Mouse (Mus musculus) kidney, postnatal 14 days (tissue): Measurements from ENCODE around the gene Tob1.

Experiments used
- DNase-seq: peaks from one replicate; pipeline ENCODE4 v3.0.0; 2022; ENCODE audit warnings: mixed read lengths

Gene Tob1

DNA sequence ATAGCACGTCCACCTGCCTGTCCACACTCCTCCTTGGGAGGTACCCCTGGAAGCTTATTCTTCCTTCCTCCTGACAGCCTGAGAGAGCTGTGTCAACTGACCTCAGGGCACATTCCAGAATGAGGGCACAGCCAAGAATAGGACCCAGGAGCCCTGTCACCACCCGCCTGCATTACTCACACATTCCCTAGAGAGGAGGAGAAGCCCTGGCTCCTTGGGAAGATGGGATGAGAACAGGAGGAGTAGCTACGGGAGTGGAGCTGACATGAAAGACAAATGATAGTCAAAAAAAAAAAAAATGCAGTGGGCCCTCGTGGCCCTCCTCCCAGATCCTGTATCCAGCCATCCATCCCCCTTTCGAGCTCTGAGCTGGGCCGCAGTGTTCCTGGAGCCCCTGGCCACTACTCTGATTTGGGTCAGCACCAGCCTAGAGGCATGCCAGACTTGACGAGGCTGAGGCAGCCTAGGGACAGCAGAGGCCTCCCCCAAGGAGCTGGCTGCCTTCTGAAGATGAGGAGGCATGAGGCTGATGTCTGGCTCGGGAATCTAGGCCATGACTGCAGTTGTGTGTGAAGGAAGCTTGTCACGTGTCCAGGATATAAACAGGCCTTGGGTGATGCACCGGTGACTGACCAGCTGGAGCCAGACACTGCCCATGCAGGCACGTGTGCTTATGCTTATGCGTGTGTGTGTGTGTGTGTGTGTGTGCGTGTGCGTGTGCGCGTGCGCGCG lies 20.7 kb downstream of the Tob1 start:
- no peak for DNase-seq

DNA sequence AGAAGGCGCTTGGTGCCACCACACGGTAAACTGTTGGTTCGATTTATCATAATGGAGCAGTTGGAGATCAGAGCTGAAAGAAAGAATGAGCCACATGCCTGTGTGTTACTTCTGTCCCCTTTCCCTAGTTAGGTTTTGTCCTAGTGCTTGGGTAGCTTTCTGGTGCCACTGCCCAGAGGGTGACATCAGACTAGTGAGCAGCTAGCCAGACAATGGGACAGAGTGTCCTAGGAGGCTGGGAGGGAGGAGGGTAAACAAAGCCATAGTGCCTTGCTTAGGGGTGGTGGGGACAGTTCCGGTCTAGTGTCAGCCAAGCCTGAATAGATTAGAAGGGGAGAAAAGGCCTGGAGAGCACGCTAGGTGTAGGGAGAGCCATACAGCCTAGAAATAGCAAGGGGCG lies 22.2 kb downstream of the Tob1 start:
- DNase-seq = no peak

DNA sequence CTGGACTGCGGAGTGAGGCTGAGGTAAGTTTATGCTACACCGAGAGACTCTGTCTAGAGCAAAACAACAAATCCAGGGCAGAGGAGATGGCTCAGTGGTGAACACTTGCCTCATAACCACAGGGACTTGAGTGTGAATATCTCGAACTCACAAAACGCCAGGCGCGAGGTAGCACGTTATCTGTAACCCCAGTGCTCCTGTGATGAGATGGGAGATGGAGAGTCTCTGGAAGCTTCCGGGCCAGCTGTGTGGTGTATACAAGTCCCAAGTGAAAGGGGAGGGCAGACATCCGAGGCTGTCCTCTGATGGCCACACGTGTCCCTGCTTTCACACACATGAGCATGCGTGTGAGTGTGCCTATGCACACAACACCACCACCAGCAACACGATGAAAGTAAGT lies 23.1 kb downstream of the Tob1 start:
- no peak for DNase-seq

GRCm38 (mm10) chr11:94234857-94235256 lies 23.6 kb downstream of the Tob1 start:
- no peak for DNase-seq

GRCm38 (mm10) chr11:94236074-94236473 lies 24.8 kb downstream of the Tob1 start:
- peak; percentile 75 for DNase-seq

- DNase-seq = no peak
These were observed 27.5 kb downstream of the Tob1 start for GRCm38 (mm10) chr11:94238786-94239185.

- no peak for DNase-seq
These were observed 28.5 kb downstream of the Tob1 start for GRCm38 (mm10) chr11:94239706-94240105.

- peak; percentile 36 for DNase-seq
These were observed 31.6 kb downstream of the Tob1 start for GRCm38 (mm10) chr11:94242760-94243421.

- no peak for DNase-seq
These were observed 32.3 kb downstream of the Tob1 start for GRCm38 (mm10) chr11:94243422-94244180.

GRCm38 (mm10) chr11:94244385-94244784 lies 33.1 kb downstream of the Tob1 start:
- DNase-seq = no peak

DNA sequence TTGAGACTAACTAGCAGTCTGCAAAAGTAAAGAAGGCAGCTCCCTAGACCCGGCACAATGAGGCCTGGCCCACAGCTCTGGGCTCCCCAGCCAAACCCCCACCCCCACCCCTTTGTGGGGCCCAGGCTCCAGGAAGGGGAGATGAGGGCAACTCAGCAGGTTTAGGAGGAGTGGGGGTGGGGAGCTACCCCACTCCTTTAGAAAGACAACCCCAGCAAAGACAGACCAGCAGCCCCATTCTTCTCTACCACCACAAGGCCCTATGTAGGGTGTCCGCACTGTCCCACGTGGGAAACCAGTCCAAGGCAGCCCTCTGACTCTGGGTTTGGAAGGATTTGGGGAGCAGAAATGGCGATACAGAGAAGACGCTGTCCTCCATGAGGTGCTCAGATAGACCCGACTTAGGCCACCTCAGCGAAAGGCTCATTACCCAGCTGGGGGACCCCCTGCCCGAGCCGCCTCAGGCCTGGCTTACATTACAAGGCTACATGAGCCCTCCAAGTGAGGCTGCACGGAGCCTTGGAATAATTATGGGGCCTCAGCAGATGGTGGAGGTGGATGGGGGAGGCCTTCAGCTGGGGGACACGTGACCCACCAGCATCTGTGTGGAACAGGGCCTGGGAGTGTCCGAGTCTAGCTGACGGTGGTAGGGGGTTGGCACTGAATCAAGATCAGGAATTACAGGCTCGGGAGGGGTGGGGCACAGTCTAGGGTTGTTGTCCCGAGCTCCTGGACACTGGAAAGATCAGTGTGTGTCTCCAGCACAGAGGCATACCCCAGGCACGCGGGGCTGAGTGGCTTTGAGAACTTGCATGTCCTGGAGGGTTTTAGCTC lies 34.9 kb downstream of the Tob1 start, which contains the start of gene Wfikkn2:
TSS of gene Wfikkn2 (minus strand) at position 51 of the 834 bp plus-strand sequence.
- no peak for DNase-seq

DNA sequence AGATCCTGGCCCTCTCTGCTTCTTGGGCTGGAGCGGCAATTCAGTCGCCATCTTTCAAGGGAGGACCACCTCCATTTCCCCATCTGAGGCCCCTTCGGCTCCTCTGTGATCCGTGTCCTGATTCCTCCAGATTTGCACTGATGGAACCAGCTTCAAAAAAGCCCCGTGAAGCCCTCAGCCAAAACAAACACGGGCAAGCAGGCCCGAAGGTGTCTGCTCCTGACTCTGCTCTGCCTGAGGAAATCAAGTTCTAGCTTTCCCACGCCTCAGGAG lies 35.5 kb downstream of the Tob1 start:
- no peak for DNase-seq

DNA sequence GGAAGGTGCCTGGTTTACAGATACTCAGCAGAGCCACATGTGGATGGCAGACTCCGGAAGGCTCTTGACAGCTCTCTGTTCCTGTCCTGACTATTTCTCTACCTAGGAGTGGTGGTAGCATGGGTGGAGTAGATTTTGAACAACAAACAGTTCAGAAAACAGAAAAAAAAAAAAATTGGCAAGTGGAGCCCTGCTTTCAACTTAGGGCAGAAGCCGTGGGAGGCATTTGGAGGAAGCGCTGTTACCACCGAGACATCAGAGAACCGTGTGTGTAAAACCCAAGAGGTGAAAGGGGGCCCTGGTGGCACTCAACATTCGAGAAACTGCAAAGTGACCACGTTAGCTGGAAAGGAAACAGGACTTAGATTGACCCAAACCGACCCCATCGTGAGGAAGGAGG lies 41.9 kb downstream of the Tob1 start:
- no peak for DNase-seq

GRCm38 (mm10) chr11:94253691-94254090 lies 42.4 kb downstream of the Tob1 start:
- DNase-seq = no peak

DNA sequence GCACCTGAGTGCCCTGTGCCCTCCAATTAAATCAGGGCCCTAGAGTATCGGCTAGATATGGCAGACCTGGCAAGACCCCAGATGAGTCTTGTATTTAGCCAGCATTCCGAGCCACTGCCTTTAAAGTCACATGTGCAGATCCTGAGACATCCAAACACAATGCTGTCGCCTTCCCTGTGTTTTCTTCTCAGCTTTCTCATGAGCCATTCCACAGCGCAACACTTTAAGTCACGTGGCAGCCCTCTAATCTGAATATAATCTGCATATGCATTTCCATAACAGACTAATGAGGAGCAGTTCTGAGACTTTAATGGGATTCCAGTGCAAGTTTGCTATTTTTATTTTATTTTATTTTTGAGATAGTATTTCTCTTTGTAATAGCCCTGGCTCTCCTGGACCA lies 44.5 kb downstream of the Tob1 start:
- no peak for DNase-seq

DNA sequence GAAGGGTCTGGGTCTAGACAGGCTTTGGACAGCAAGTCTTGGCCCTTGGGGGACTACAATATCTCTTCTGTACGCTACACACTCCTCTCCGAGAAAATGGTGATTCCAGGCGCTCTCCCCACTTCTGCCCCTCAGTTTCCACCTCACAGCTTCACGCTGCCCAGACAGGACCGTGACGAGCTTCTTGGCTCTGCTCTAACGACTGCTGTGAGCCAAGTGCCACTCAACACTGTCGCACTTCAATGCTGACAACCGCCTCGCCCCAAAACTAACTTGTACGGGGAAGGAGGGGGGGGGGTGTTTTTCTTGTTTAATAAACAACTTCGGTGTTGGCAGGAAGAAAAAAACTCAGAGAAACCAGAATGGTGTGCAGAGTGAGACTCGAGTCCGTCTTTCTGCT lies 46.7 kb downstream of the Tob1 start:
- DNase-seq = no peak

DNA sequence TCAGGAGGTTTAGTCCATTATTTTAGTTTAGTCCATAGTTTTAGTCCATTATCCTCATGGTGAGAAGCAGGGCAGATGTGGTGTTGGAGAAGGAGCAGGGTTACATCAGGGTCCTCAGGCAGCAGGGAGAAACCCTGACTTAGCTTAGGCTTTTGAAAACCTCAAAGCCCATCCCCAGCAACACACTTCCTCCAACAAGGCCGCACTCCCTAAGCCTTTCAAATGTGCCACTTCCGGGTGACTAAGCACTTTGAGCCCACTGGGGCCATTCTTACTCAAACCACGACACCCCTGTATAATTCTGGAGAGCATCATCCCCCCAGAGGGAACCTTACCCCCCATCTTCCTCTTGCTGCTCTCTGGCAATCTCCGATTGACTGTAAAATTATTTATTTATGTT lies 48.6 kb downstream of the Tob1 start:
- no peak for DNase-seq

DNA sequence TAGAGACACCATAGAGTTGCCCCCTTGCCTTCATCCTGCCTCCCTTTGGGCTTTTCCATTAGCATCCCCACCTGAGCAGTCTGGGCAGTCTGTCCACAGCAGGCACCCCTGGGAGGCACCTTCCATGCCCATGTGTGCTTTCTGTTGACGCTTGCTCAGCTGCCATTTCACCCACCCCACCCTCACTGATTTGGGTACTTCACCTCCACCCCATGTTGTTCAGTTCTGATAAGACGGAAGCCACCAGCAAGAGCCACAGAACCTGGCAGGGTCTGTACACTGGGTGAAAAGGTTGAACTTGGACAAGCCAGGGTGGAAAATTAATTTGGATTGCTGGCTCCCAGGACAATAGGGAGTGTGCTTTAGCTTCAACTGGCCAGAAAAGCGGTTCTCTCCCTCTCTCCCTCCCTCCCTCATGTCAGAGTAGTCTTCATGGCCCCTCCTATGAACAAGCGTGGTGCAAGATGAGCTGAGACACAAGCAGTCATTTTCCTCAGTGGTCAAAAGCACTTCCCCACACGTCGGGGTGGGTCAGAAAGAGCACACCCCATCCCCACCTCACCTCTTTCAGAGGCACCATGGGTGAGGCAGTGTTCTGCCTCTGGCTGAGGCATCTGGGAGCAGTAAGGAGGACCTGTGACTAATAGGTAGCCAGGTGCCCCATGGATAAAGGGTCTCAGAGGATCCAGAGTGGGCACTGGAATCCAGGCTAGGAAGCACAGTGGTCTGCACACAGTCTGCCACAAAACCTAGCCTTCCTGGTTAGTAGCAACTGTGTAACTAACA lies 50.5 kb downstream of the Tob1 start:
- DNase-seq = no peak
